Mouse (Mus musculus): Measurements from ENCODE around the gene Atp6v0a1.
"Not testable (repeated sequence)": the region's sequence is repeated elsewhere in the genome, so short reads cannot be mapped to it uniquely, and the experiment has no call there.

Gene Atp6v0a1

GRCm38 (mm10) chr11:100981236-100981635 lies 28.0 kb upstream of the Atp6v0a1 start:
- DNase-seq (ENCODE audit: low spot score in 2 of 2): no peak

- DNase-seq (ENCODE audit: low spot score in 2 of 2): no peak
These were observed 27.2 kb upstream of the Atp6v0a1 start for GRCm38 (mm10) chr11:100982087-100982486.

- DNase-seq (ENCODE audit: low spot score in 2 of 2): peak in 1 of 2 experiments; percentile 71
These were observed 26.0 kb upstream of the Atp6v0a1 start for GRCm38 (mm10) chr11:100983125-100983777.

GRCm38 (mm10) chr11:100983778-100984131 lies 25.5 kb upstream of the Atp6v0a1 start:
- DNase-seq (ENCODE audit: low spot score in 2 of 2): no peak

GRCm38 (mm10) chr11:100985607-100986006 lies 23.6 kb upstream of the Atp6v0a1 start:
- no peak for DNase-seq (ENCODE audit: low spot score in 2 of 2)

- no peak for DNase-seq (ENCODE audit: low spot score in 2 of 2)
These were observed 20.6 kb upstream of the Atp6v0a1 start for GRCm38 (mm10) chr11:100988674-100989073.

- no peak for DNase-seq (ENCODE audit: low spot score in 2 of 2)
These were observed 19.6 kb upstream of the Atp6v0a1 start for GRCm38 (mm10) chr11:100989666-100990065.

- no peak for DNase-seq (ENCODE audit: low spot score in 2 of 2)
These were observed 18.2 kb upstream of the Atp6v0a1 start for GRCm38 (mm10) chr11:100991027-100991534.

- DNase-seq (ENCODE audit: low spot score in 2 of 2): no peak
These were observed 15.8 kb upstream of the Atp6v0a1 start for GRCm38 (mm10) chr11:100993437-100993836.

- DNase-seq (ENCODE audit: low spot score in 2 of 2): no peak
These were observed 15.0 kb upstream of the Atp6v0a1 start for GRCm38 (mm10) chr11:100994233-100994632.

- no peak for DNase-seq (ENCODE audit: low spot score in 2 of 2)
These were observed 14.6 kb upstream of the Atp6v0a1 start for GRCm38 (mm10) chr11:100994655-100995054.

- DNase-seq (ENCODE audit: low spot score in 2 of 2): no peak
These were observed 12.8 kb upstream of the Atp6v0a1 start for GRCm38 (mm10) chr11:100996501-100996900.

GRCm38 (mm10) chr11:100998836-100999235 lies 10.4 kb upstream of the Atp6v0a1 start:
- no peak for DNase-seq (ENCODE audit: low spot score in 2 of 2)

- no peak for DNase-seq (ENCODE audit: low spot score in 2 of 2)
These were observed 10.0 kb upstream of the Atp6v0a1 start for GRCm38 (mm10) chr11:100999254-100999653.

GRCm38 (mm10) chr11:101001875-101002552 lies 7.2 kb upstream of the Atp6v0a1 start:
- not testable (repeated sequence) for DNase-seq (ENCODE audit: low spot score in 2 of 2)

GRCm38 (mm10) chr11:101003025-101003685 lies 6.1 kb upstream of the Atp6v0a1 start:
- DNase-seq (ENCODE audit: low spot score in 2 of 2): no peak

- no peak for DNase-seq (ENCODE audit: low spot score in 2 of 2)
These were observed 826 bp upstream of the Atp6v0a1 start for GRCm38 (mm10) chr11:101008206-101009045.

GRCm38 (mm10) chr11:101009888-101010784 lies 884 bp downstream of the Atp6v0a1 start:
- no peak for DNase-seq (ENCODE audit: low spot score in 2 of 2)

GRCm38 (mm10) chr11:101011641-101012040 lies 2.4 kb downstream of the Atp6v0a1 start:
- DNase-seq (ENCODE audit: low spot score in 2 of 2): no peak

- DNase-seq (ENCODE audit: low spot score in 2 of 2): peak in 1 of 2 experiments; percentile 38
These were observed 14.1 kb downstream of the Atp6v0a1 start for GRCm38 (mm10) chr11:101023371-101023770.

GRCm38 (mm10) chr11:101024001-101024400 lies 14.7 kb downstream of the Atp6v0a1 start:
- DNase-seq (ENCODE audit: low spot score in 2 of 2): no peak
